Mouse (Mus musculus) midbrain, embryonic 16.5 days (tissue): ENCODE measurements around the gene Dagla. TPM values are rescaled to one million over a fixed set of nuclear protein-coding genes. Genes with fewer than 3 reads are reported as not detected.

Source experiments
- ATAC-seq: fragments of 200-750 bp; cut with Nextera tagmentation; 2 replicates; pipeline ENCODE4 v1.8.0; 2017; ENCODE audit warnings: moderate TSS enrichment
- H3K27ac ChIP-seq: fragments of 300-500 bp; sonication (generic); 2 replicates; pipeline ENCODE4 v1.5.1; 2014; ENCODE audit warnings: mild to moderate bottlenecking, low read length, mixed read lengths
- H3K27me3 ChIP-seq: fragments of 300-500 bp; sonication (generic); 2 replicates; pipeline ENCODE4 v1.6.1; 2014; ENCODE audit warnings: low read depth, low read length, mixed read lengths; ENCODE audit not compliant: control insufficient read depth, insufficient read depth
- H3K36me3 ChIP-seq: fragments of 300-500 bp; sonication (generic); 2 replicates; pipeline ENCODE4 v1.6.1; 2014; ENCODE audit warnings: mild to moderate bottlenecking, low read length, moderate library complexity, mixed read lengths; ENCODE audit not compliant: control insufficient read depth, insufficient read depth
- H3K4me1 ChIP-seq: fragments of 300-500 bp; sonication (generic); 2 replicates; pipeline ENCODE4 v1.6.1; 2014; ENCODE audit warnings: mild to moderate bottlenecking, low read length, mixed read lengths; ENCODE audit not compliant: control insufficient read depth, insufficient read depth
- H3K4me2 ChIP-seq: fragments of 300-500 bp; sonication (generic); 2 replicates; pipeline ENCODE4 v1.6.1; 2014; ENCODE audit warnings: mild to moderate bottlenecking, low read length, mixed read lengths
- H3K4me3 ChIP-seq: fragments of 300-500 bp; sonication (generic); 2 replicates; pipeline ENCODE4 v1.5.1; 2014; ENCODE audit warnings: low read depth, mild to moderate bottlenecking, low read length, moderate library complexity, mixed read lengths
- H3K9ac ChIP-seq: fragments of 300-500 bp; sonication (generic); 2 replicates; pipeline ENCODE4 v1.6.1; 2014; ENCODE audit warnings: low read depth, low read length, mixed read lengths
- H3K9me3 ChIP-seq: fragments of 300-500 bp; sonication (generic); replicated peaks from 2 replicates; pipeline ENCODE4 v1.6.1; 2014; ENCODE audit warnings: mild to moderate bottlenecking, low read length, mixed read lengths; ENCODE audit not compliant: control insufficient read depth, poor library complexity, severe bottlenecking
- WGBS: fragments of 180-500 bp; shearing (Covaris S2); extraction: QIAGEN DNeasy Blood & Tissue Kit; methylation state at CpG from one replicate; pipeline ENCODE4 v1.1.7; 2014; 5-methylcytosine and 5-hydroxymethylcytosine counted together
- polyA plus RNA-seq: library from polyadenylated mRNA; unstranded; fragments of >200 nt; fragmentation: Nextera tagmentation; extraction: Ambion mirVana; gene quantifications from 2 replicates; pipeline ENCODE4 v1.2.1, GENCODE M21; 2015

Gene Dagla
- polyA plus RNA-seq, 1 experiment from 2014 or later: 14.1 TPM

DNA sequence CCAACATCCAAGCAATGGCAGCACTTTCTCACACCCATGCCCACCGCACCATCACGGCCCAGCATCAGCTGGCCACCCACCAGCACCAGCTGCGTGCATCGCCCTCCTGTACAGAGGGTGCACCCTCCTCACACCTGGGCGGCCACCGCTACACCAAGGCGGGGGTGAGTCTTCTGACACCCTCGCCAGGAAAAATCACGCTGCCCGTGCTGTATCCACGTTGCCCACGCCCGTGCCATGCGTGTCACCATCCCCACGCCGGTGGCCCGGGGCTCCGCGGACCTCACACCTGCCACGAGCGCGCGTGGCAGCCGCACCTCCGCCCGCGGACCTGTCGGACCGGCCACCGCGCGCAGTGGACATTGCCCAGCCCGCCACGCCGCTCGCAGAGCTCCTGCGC, 282 bp downstream of the Dagla start:
- Histone ChIP-seq H3K27ac (no peak overlapping the region), H3K4me1 (peaks cover 15% of the 10 kb centered on the region), H3K4me2 (peak overlapping the region; percentile 61), H3K4me3 (peak overlapping the region; percentile 69), H3K9ac (peak overlapping the region; percentile 87), H3K9me3 (no peaks in the 10 kb centered on the region), H3K36me3 (no peaks in the 10 kb centered on the region), H3K27me3 (0 out of 2 replicates have a peak, but pooled peaks cover 3% of the 10 kb centered on the region)
- ATAC-seq: peak; percentile 83
- WGBS: 4% methylated on average over 29 of the region's 37 CpGs

DNA sequence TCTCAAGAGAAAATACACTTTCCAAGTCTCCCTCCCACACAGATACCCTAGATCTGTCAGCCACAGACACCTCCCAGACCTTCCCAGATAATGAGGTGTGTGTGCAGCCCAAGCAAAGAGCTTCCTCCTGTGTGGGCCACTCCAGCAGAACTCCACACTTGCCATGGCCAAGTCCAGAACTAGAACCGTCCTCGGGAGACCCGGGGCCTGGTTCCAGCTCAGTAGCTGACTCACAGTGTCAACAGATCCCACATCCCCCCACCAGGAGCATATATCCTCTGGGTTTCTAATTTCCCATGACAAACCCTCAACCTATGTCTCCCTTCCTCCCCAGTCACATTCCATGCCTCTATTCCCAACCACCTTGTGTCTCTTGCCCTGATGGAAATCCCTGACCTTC, 1.8 kb downstream of the Dagla start:
- ATAC-seq: no peak
- 0 out of 2 replicates have a peak overlapping the region, but pooled peaks have one; percentile 17 for H3K4me2 ChIP-seq
- no peaks in the 10 kb centered on the region for H3K9me3 ChIP-seq
- H3K4me1 ChIP-seq: peaks cover 15% of the 10 kb centered on the region
- 0 out of 2 replicates have a peak, but pooled peaks cover 3% of the 10 kb centered on the region for H3K27me3 ChIP-seq
- WGBS: 93% methylated on average over 3 of the region's 3 CpGs
- H3K9ac ChIP-seq: no peak overlapping the region
- H3K4me3 ChIP-seq: no peak overlapping the region
- H3K36me3 ChIP-seq: no peaks in the 10 kb centered on the region
- H3K27ac ChIP-seq: no peak overlapping the region

DNA sequence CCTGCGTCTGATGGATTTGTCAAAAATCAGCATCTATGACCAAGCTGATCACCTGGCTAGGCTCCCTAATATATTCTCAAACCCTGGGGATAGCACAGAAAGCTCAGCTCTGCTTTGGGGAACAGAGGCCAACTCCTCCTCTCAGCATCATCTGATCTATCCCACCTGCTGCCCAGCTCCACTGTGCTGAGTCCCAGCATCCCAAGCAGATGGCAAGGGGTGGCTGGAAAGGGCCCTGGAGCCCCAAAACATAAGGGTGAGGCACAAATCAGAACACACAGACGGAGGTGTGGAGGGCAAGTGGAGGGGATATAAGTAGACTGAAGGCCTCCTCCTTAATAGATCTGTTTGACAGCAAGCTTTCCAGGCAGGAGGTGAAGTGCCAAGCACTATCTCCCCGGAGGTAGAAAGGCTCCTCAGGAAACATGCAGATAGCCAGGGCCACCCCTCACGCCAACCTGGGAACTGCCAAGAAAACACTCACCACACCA, 2.8 kb downstream of the Dagla start:
- Histone ChIP-seq H3K36me3 (no peaks in the 10 kb centered on the region), H3K27ac (no peak overlapping the region), H3K4me3 (no peak overlapping the region), H3K4me2 (no peak overlapping the region), H3K9ac (no peak overlapping the region), H3K27me3 (0 out of 2 replicates have a peak, but pooled peaks cover 3% of the 10 kb centered on the region), H3K9me3 (no peaks in the 10 kb centered on the region), H3K4me1 (peaks cover 16% of the 10 kb centered on the region)
- ATAC-seq: no peak
- WGBS: 81% methylated on average over 4 of the region's 4 CpGs

DNA sequence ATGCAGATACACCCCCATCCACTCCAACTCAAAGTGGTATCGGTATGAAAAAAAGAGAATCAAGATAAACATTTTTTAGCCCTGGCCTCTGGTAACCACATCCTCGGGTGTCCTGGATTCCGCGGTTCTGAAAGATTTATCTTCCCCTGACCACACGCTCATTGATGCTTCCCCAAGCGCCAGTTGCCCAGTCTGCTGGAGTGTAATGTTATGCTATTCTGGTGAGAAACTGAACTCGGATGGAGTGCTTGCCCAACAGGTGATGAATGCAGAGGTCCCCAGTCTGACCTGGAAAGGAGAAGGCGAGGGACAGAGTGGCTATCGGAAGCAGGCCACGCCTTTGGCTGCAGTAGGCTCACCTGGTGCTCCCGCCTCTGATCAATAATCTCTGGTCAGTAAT, 3.4 kb downstream of the Dagla start:
- 83% methylated on average over 11 of the region's 11 CpGs for whole genome bisulfite sequencing
- H3K4me1 ChIP-seq: peaks cover 20% of the 10 kb centered on the region

DNA sequence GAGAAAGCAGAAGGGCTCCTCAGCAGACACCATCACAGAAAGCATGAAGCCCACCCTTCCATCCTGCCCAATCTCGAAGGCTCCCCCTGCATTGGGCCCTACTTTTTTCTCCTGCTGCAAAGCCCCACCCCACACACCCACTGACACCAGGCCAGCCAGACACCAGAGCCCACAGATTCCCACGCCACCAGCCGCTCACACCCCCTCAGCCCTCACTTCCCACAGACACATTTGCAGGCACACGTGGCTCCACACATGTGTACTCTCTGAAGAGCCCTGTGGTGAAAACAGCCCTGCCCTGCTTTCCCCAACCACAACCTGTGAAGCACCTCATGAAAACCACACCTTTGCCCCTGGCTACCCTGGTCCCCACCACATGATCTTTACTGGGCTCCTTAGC, 3.9 kb downstream of the Dagla start:
- H3K9ac ChIP-seq: no peak overlapping the region
- H3K27ac ChIP-seq: no peak overlapping the region
- H3K4me1 ChIP-seq: peaks cover 23% of the 10 kb centered on the region
- no peak overlapping the region for H3K4me3 ChIP-seq
- no peak overlapping the region for H3K4me2 ChIP-seq
- no peak for ATAC-seq
- WGBS: 91% methylated on average over 4 of the region's 4 CpGs
- no peaks in the 10 kb centered on the region for H3K9me3 ChIP-seq
- no peaks in the 10 kb centered on the region for H3K27me3 ChIP-seq
- H3K36me3 ChIP-seq: no peaks in the 10 kb centered on the region

More for the DNA sequence above, 3.4 kb downstream of the Dagla start:
- H3K27me3 ChIP-seq: no peaks in the 10 kb centered on the region
- H3K36me3 ChIP-seq: no peaks in the 10 kb centered on the region
- no peak for ATAC-seq
- H3K27ac ChIP-seq: no peak overlapping the region
- H3K4me2 ChIP-seq: no peak overlapping the region
- no peak overlapping the region for H3K9ac ChIP-seq
- H3K9me3 ChIP-seq: no peaks in the 10 kb centered on the region
- H3K4me3 ChIP-seq: no peak overlapping the region

DNA sequence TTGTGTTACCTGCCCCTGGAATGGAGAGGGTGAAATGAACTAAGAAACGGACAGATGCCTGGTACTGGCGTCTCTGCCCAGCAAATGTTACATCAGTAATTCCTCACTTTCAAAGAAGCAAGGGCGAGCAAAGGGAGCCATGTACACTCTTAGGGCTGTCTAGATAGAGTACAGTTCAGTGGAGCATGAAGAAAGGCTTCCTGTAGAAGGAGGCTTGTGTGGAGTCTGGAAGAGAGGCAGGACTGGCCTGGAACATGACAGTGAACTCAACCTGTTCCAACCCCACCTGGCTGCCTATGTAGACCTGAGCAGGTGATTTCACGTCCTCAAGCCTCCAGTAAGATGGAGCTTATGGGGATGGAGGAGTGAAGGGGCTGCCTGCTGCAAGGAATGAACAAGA, 6.4 kb downstream of the Dagla start:
- H3K4me2 ChIP-seq: no peak overlapping the region
- H3K36me3 ChIP-seq: no peaks in the 10 kb centered on the region
- ATAC-seq: no peak
- H3K4me3 ChIP-seq: no peak overlapping the region
- no peak overlapping the region for H3K9ac ChIP-seq
- H3K27ac ChIP-seq: no peak overlapping the region
- WGBS: 77% methylated on average over 4 of the region's 4 CpGs
- no peaks in the 10 kb centered on the region for H3K9me3 ChIP-seq
- H3K27me3 ChIP-seq: no peaks in the 10 kb centered on the region
- H3K4me1 ChIP-seq: peaks cover 35% of the 10 kb centered on the region

DNA sequence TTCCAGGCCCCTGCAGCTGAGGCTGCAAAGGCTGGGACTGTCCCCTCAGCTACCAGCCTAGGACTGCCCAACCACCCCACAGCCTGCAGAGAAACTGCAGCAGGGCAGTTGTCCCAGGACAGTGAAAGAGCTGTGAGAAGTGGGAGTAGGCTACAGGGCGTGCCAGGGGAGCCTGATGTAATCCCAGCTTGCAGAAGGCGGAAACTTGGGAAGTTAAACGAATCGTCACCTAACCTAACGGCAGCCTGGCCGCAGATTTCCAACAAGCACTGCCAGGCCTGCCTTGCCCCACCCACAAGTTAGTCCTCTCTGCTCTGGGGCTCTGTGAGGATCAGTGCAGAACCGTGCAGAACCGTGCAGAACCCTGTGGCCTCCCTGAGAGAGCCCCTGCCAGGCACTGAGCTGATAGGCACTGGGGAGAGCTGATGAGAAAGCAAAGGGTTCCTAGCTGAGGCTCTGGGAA, 7.6 kb downstream of the Dagla start:
- ATAC-seq: no peak; the same call in 1 of the 2 replicates
- H3K27ac ChIP-seq: 0 out of 2 replicates have a peak overlapping the region, but pooled peaks have one; percentile 5
- H3K9ac ChIP-seq: no peak overlapping the region

DNA sequence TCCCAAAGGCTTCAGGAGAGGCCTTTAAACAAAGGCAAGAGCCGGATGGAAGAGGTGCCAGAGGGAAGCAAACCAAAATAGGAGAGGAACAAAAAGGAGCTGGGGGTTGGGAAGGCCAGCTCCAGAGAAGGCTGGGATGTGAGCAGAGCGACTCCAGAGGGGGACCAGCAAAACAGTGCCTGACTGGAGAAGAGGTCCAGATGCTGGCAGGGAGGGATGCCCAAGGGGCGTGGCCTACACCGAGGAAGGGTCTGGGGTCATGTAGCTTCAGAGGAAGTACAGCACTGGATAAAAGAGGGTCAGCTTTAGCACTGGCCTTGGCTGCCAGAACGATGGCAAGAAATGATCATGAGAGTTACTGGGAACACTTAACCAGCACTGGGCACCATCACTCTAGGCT, 8.4 kb downstream of the Dagla start:
- Histone ChIP-seq H3K9me3 (no peaks in the 10 kb centered on the region), H3K27ac (no peak overlapping the region), H3K4me2 (no peak overlapping the region), H3K4me3 (no peak overlapping the region), H3K9ac (no peak overlapping the region), H3K4me1 (peaks cover 25% of the 10 kb centered on the region), H3K36me3 (no peaks in the 10 kb centered on the region), H3K27me3 (no peaks in the 10 kb centered on the region)
- WGBS: 37% methylated on average over 5 of the region's 5 CpGs
- no peak for ATAC-seq

More for the DNA sequence above, 7.6 kb downstream of the Dagla start:
- peaks cover 25% of the 10 kb centered on the region for H3K4me1 ChIP-seq
- H3K4me3 ChIP-seq: no peak overlapping the region
- H3K36me3 ChIP-seq: no peaks in the 10 kb centered on the region
- H3K27me3 ChIP-seq: no peaks in the 10 kb centered on the region
- 35% methylated on average over 8 of the region's 8 CpGs for WGBS
- no peaks in the 10 kb centered on the region for H3K9me3 ChIP-seq
- H3K4me2 ChIP-seq: no peak overlapping the region

DNA sequence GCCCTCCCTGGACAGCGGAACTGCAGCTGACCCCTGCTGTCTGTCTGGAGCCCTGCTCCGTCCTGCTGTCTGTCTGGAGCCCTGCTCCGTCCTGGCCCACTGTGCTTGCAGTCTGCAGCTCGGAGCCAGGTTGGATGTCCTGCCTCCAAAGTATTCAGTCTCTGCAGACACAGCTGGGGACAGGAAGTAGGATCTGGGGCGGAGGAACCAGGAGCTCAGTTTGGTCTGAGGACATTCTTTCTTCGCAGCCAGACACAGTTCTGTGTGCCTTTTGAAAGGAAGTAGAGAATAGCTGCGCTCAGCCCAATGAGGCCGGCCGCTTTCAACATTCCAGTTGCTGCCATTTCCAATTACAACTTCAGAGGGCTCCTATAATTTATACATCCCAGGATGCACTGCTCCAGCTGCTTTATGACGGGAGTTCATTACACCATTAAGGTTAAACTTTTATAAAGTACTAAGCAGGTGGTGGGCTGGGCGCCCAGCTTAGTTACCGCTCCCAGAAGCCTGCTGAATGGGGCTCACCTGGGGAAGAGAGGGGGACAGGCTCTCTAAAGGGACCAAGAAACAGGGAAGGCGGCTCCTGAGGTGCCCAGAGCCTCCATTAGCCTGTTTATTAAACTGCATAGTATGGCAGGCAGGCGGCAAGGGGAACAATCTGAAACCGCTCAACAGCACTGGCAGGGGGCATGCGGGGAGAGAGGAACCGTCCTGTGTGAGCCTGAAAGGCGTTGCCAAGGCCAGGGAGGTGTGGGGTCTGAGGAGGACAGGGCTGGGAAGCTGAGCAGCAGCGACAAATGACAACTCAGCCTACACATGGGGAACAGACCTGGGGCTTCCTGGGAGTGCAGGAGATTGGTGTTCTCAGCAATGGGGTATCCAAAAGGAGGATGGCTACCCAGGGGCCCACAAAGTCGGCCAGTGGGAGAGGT, 9.8 kb downstream of the Dagla start:
- Histone ChIP-seq H3K36me3 (no peaks in the 10 kb centered on the region), H3K27ac (peak overlapping the region; percentile 72), H3K9me3 (no peaks in the 10 kb centered on the region), H3K4me1 (peaks cover 25% of the 10 kb centered on the region), H3K4me2 (peak overlapping the region; percentile 35), H3K4me3 (no peak overlapping the region), H3K27me3 (no peaks in the 10 kb centered on the region), H3K9ac (peak overlapping the region; percentile 46)
- WGBS: 34% methylated on average over 20 of the region's 20 CpGs
- peak; percentile 34 for ATAC-seq
